Mouse (Mus musculus): ENCODE results near the gene Olfr66.

- TF ChIP-seq EP300 (IDR thresholded peaks at IDR 0.05; ENCODE audit: insufficient read depth, low read depth, low read length): no peak
- no peak for TF ChIP-seq CTCF (IDR thresholded peaks at IDR 0.05)
Observed at GRCm38 (mm10) chr7:103854669-103855068, 31.4 kb downstream of the Olfr66 start.

Data from heart, adult 2 months (tissue).